Mouse (Mus musculus) kidney, postnatal 25 days (tissue): ENCODE data around the gene Uqcr11.

Source experiments
- DNase-seq, 2 experiments: peaks; one replicate each; pipeline ENCODE4 v3.0.0; 2021; ENCODE audit warnings: mixed read lengths in 2 of 2

Gene Uqcr11

GRCm38 (mm10) chr10:80430375-80430980, 23.8 kb upstream of the Uqcr11 start:
- DNase-seq, result no peak

- DNase-seq, result no peak
Observed at GRCm38 (mm10) chr10:80429800-80430199, 23.2 kb upstream of the Uqcr11 start.

GRCm38 (mm10) chr10:80425041-80425440, 18.4 kb upstream of the Uqcr11 start:
- DNase-seq, result no peak

- DNase-seq, result no peak
Observed at GRCm38 (mm10) chr10:80423562-80423961, 16.9 kb upstream of the Uqcr11 start.

GRCm38 (mm10) chr10:80421651-80422472, 15.2 kb upstream of the Uqcr11 start:
- DNase-seq, result no peak

- no peak for DNase-seq
Observed at GRCm38 (mm10) chr10:80421208-80421607, 14.6 kb upstream of the Uqcr11 start.

GRCm38 (mm10) chr10:80420729-80421128, 14.1 kb upstream of the Uqcr11 start:
- DNase-seq, result no peak

- DNase-seq, result peak in 1 of 2 experiments; percentile 23
Observed at GRCm38 (mm10) chr10:80419419-80419818, 12.8 kb upstream of the Uqcr11 start.

- DNase-seq, result peak in 1 of 2 experiments; percentile 46
Observed at GRCm38 (mm10) chr10:80418311-80418710, 11.7 kb upstream of the Uqcr11 start.

- no peak for DNase-seq
Observed at GRCm38 (mm10) chr10:80417841-80418240, 11.2 kb upstream of the Uqcr11 start.

GRCm38 (mm10) chr10:80417371-80417770, 10.7 kb upstream of the Uqcr11 start:
- DNase-seq, result no peak

GRCm38 (mm10) chr10:80415566-80415965, 8.9 kb upstream of the Uqcr11 start:
- no peak for DNase-seq

- DNase-seq, result no peak
Observed at GRCm38 (mm10) chr10:80412656-80413541, 6.3 kb upstream of the Uqcr11 start.

GRCm38 (mm10) chr10:80407924-80408323, 1.3 kb upstream of the Uqcr11 start:
- no peak for DNase-seq

GRCm38 (mm10) chr10:80405481-80406173, 1.0 kb downstream of the Uqcr11 start:
- no peak for DNase-seq

- peak; percentile 57 to 78 for DNase-seq
Observed at GRCm38 (mm10) chr10:80403044-80403692, 3.5 kb downstream of the Uqcr11 start.

- DNase-seq, result no peak
Observed at GRCm38 (mm10) chr10:80400704-80401161, 5.9 kb downstream of the Uqcr11 start.

- no peak for DNase-seq
Observed at GRCm38 (mm10) chr10:80399973-80400703, 6.5 kb downstream of the Uqcr11 start.

GRCm38 (mm10) chr10:80399191-80399972, 7.2 kb downstream of the Uqcr11 start, which contains the start of gene Mbd3:
TSS of gene Mbd3 (minus strand) at chr10:80399550.
- DNase-seq, result peak; percentile 100

GRCm38 (mm10) chr10:80398719-80399190, 7.9 kb downstream of the Uqcr11 start:
- DNase-seq, result peak; percentile 97 to 99
